Mouse (Mus musculus): Measurements from ENCODE around the gene Nfatc4.

Nfatc4 gene

GRCm38 (mm10) chr14:55822991-55823762 is at the start of gene Nfatc4:
Gene Nfatc4, plus strand, starts transcription at chr14:55823144.
- DNase-seq (ENCODE audit: low spot score): peak; percentile 97

- no peak for DNase-seq (ENCODE audit: low spot score)
Observed at GRCm38 (mm10) chr14:55776711-55777110, 46.2 kb upstream of the Nfatc4 start.

- DNase-seq (ENCODE audit: low spot score): no peak
Observed at GRCm38 (mm10) chr14:55777176-55777575, 45.8 kb upstream of the Nfatc4 start.

GRCm38 (mm10) chr14:55777806-55778205 is 45.1 kb upstream of the Nfatc4 start:
- DNase-seq (ENCODE audit: low spot score): no peak

- no peak for DNase-seq (ENCODE audit: low spot score)
Observed at GRCm38 (mm10) chr14:55778686-55779085, 44.3 kb upstream of the Nfatc4 start.

GRCm38 (mm10) chr14:55779656-55780055 is 43.3 kb upstream of the Nfatc4 start:
- DNase-seq (ENCODE audit: low spot score): no peak

GRCm38 (mm10) chr14:55780736-55781135 is 42.2 kb upstream of the Nfatc4 start:
- DNase-seq (ENCODE audit: low spot score): no peak

- DNase-seq (ENCODE audit: low spot score): peak; percentile 93
Observed at GRCm38 (mm10) chr14:55781310-55781709, 41.6 kb upstream of the Nfatc4 start.

- no peak for DNase-seq (ENCODE audit: low spot score)
Observed at GRCm38 (mm10) chr14:55782361-55782960, 40.5 kb upstream of the Nfatc4 start.

- peak; percentile 85 for DNase-seq (ENCODE audit: low spot score)
Observed at GRCm38 (mm10) chr14:55783171-55783957, 39.6 kb upstream of the Nfatc4 start.

GRCm38 (mm10) chr14:55783958-55784235 is 39.0 kb upstream of the Nfatc4 start, which contains the start of gene Adcy4:
Gene Adcy4, minus strand, starts transcription at chr14:55784095.
- peak; percentile 37 for DNase-seq (ENCODE audit: low spot score)

- DNase-seq (ENCODE audit: low spot score): peak; percentile 42
Observed at GRCm38 (mm10) chr14:55785195-55785594, 37.7 kb upstream of the Nfatc4 start.

GRCm38 (mm10) chr14:55787731-55788130 is 35.2 kb upstream of the Nfatc4 start:
- DNase-seq (ENCODE audit: low spot score): no peak

GRCm38 (mm10) chr14:55788256-55789050 is 34.5 kb upstream of the Nfatc4 start, which contains the start of gene Ripk3:
Gene Ripk3, minus strand, starts transcription at chr14:55788865.
- DNase-seq (ENCODE audit: low spot score): peak; percentile 43

- no peak for DNase-seq (ENCODE audit: low spot score)
Observed at GRCm38 (mm10) chr14:55793461-55793860, 29.5 kb upstream of the Nfatc4 start.

GRCm38 (mm10) chr14:55793946-55794345 is 29.0 kb upstream of the Nfatc4 start:
- no peak for DNase-seq (ENCODE audit: low spot score)

GRCm38 (mm10) chr14:55795380-55796163 is 27.4 kb upstream of the Nfatc4 start:
- no peak for DNase-seq (ENCODE audit: low spot score)

GRCm38 (mm10) chr14:55814885-55815284 is 8.1 kb upstream of the Nfatc4 start:
- peak; percentile 90 for DNase-seq (ENCODE audit: low spot score)

GRCm38 (mm10) chr14:55815310-55815751 is 7.6 kb upstream of the Nfatc4 start:
- DNase-seq (ENCODE audit: low spot score): peak; percentile 69

GRCm38 (mm10) chr14:55819845-55820405 is 3.0 kb upstream of the Nfatc4 start:
- no peak for DNase-seq (ENCODE audit: low spot score)

GRCm38 (mm10) chr14:55820576-55820975 is 2.4 kb upstream of the Nfatc4 start:
- no peak for DNase-seq (ENCODE audit: low spot score)
